Mouse (Mus musculus) brain, adult 2 months (tissue): ENCODE measurements at regions not wholly inside any gene's neighbourhood (a gene's known extent, or its start where the extent isn't known, plus 50 kb on each side); places are given as distances from the start of the nearest gene placed in this dataset.

Experiments used
- DNase-seq: peaks from one replicate; pipeline ENCODE4 v3.0.0; 2011; ENCODE audit warnings: low read depth, low spot score

- DNase-seq: no peak
Observed at GRCm38 (mm10) chr5:56394021-56394420, 1323.7 kb upstream of the Pcdh7 start.

GRCm38 (mm10) chr5:56434958-56435357 is 1282.8 kb upstream of the Pcdh7 start:
- no peak for DNase-seq

GRCm38 (mm10) chr5:56440423-56440822 is 1277.3 kb upstream of the Pcdh7 start:
- DNase-seq: peak; percentile 33

- DNase-seq: peak; percentile 2
Observed at GRCm38 (mm10) chr5:56487739-56488138, 1230.0 kb upstream of the Pcdh7 start.
